In genomic region chrX:146958608-146959007, GRCm38 (mm10) we compare ENCODE assay signal across 24 mouse cellular contexts. TPM values are rescaled to one million over a fixed set of nuclear protein-coding genes. Genes with fewer than 3 reads are reported as not detected.
"Had no signal": no experiment of that assay in that cellular context is flagged by ENCODE, and none has a peak within 500 bp of the region (broad histone marks: within the 10 kb centered on the region; RNA-seq: fewer than 3 reads in every experiment).

No protein-coding gene starts in this region.

- H3K9ac ChIP-seq: liver, embryonic 13.5 days; midbrain, embryonic 12.5 days; neural tube, embryonic 12.5 days; neural tube, embryonic 15.5 days had no signal

- H3K4me1 ChIP-seq: liver, embryonic 13.5 days; midbrain, embryonic 12.5 days; neural tube, embryonic 12.5 days; neural tube, embryonic 15.5 days had no signal

- H3K36me3 ChIP-seq: liver, embryonic 13.5 days; midbrain, embryonic 12.5 days; neural tube, embryonic 12.5 days; neural tube, embryonic 15.5 days had no signal

- DNase-seq: kidney, adult 2 months; kidney, postnatal 14 days; kidney, postnatal 4 days; liver, embryonic 13.5 days; lung, adult 2 months; lung, postnatal 14 days; lung, postnatal 4 days; right cerebral cortex, adult 18-20 months; right cerebral cortex, postnatal 14 days; right cerebral cortex, postnatal 4 days; thymus, adult 2 months; thymus, postnatal 14 days had no signal

- ATAC-seq: intestine, postnatal 0 days had no signal

- H3K4me2 ChIP-seq: liver, embryonic 13.5 days; midbrain, embryonic 12.5 days; neural tube, embryonic 12.5 days; neural tube, embryonic 15.5 days had no signal

- H3K27ac ChIP-seq: liver, embryonic 13.5 days; midbrain, embryonic 12.5 days; neural tube, embryonic 12.5 days; neural tube, embryonic 15.5 days; stomach, postnatal 0 days had no signal

- H3K4me3 ChIP-seq: liver, embryonic 13.5 days; midbrain, embryonic 12.5 days; neural tube, embryonic 12.5 days; neural tube, embryonic 15.5 days had no signal

- H3K9me3 ChIP-seq: liver, embryonic 13.5 days; midbrain, embryonic 12.5 days; neural tube, embryonic 12.5 days; neural tube, embryonic 15.5 days had no signal

RNA-seq across cellular contexts. Expression of gene Htr2c, which starts 3.7 kb away (rescaled TPM):
- total RNA-seq: liver, adult 2 months; megakaryocyte progenitor cell, adult 5-6 weeks; megakaryocyte-erythroid progenitor cell, adult 5-6 weeks had no signal
- polyA plus RNA-seq: intestine, postnatal 0 days; kidney, adult 2 months; kidney, embryonic 14.5 days; limb, embryonic 11.5 days; liver, adult 2 months; liver, embryonic 13.5 days; liver, embryonic 16.5 days; lung, embryonic 16.5 days; thymus, adult 2 months had no signal
